Mouse (Mus musculus): ENCODE measurements around the gene Ppme1.

DNA sequence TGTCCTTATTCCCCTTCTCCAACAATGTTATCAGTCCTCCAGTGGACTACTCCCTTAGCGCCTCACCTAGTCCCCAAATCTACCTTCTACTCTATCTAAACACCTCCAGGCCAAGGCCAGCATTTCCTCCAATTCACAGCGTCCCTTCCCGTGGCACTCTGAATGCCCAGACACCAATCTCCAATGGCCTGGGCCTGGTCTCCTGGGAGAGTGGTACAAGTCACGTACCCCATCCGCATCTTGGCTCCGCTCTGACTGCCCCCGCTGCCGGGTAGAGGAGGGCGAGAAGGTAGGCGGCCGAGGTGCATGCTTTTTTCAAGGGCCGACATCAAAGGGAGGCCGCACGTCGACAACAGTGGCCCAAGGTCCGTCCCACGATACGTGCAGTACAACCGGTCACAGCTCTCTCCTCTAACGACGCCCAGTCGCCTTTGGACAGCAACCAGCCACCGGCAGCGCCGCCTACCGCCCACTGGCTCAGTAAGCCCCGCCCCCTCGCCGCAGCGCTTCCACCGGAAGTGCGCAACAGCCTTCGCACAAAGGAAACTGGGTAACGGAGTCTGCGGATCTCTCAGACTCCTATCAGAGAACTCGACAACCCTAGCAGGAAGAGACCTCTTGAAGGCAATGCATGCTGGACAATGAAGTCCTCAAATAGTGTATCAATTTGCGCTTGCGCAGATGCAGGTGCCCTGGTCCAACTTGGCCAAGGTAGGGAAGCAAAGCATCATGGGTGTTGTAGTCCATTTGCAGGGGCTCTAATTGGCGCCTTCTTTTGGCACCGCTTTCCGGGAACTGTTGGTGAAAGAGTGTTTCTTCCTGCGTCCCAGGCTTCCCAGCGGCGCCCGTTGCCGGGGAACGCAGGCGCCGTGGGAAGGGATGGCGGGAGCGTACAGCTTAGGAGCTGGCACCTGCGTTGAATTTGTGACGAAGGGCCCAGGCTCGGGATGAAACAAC lies at the start of gene Ppme1, which contains the start of gene C2cd3:
- peak; percentile 57 for TF ChIP-seq CTCF (IDR thresholded peaks at IDR 0.05; ENCODE audit: borderline replicate concordance, extremely low read depth, insufficient read depth, insufficient read length)
- peak; percentile 89; the same call in 1 of the 2 replicates for TF ChIP-seq POLR2A (IDR thresholded peaks at IDR 0.05; ENCODE audit: borderline replicate concordance, extremely low read depth, insufficient read depth, insufficient read length, poor library complexity, severe bottlenecking)
